Mouse (Mus musculus): Measurements from ENCODE around the gene Pgpep1.

The Pgpep1 gene

GRCm38 (mm10) chr8:70660273-70660725, at the start of gene Pgpep1:
TSS of gene Pgpep1 (minus strand) at chr8:70660388.
- DNase-seq (ENCODE audit: low read depth), result no peak

GRCm38 (mm10) chr8:70709794-70710193, 49.6 kb upstream of the Pgpep1 start:
- no peak for DNase-seq (ENCODE audit: low read depth)

- no peak for DNase-seq (ENCODE audit: low read depth)
These were observed 48.1 kb upstream of the Pgpep1 start for GRCm38 (mm10) chr8:70708281-70708680.

- no peak for DNase-seq (ENCODE audit: low read depth)
These were observed 43.1 kb upstream of the Pgpep1 start, which contains the start of gene Iqcn for GRCm38 (mm10) chr8:70703287-70703686. TSS of gene Iqcn (plus strand) at chr8:70703457.

- no peak for DNase-seq (ENCODE audit: low read depth)
These were observed 42.6 kb upstream of the Pgpep1 start for GRCm38 (mm10) chr8:70702842-70703182.

GRCm38 (mm10) chr8:70701982-70702841, 42.0 kb upstream of the Pgpep1 start:
- DNase-seq (ENCODE audit: low read depth), result no peak

GRCm38 (mm10) chr8:70701048-70701981, 41.1 kb upstream of the Pgpep1 start:
- no peak for DNase-seq (ENCODE audit: low read depth)

- DNase-seq (ENCODE audit: low read depth), result peak; percentile 85
These were observed 40.4 kb upstream of the Pgpep1 start for GRCm38 (mm10) chr8:70700555-70700922.

- DNase-seq (ENCODE audit: low read depth), result no peak
These were observed 39.8 kb upstream of the Pgpep1 start for GRCm38 (mm10) chr8:70699834-70700554.

- no peak for DNase-seq (ENCODE audit: low read depth)
These were observed 39.1 kb upstream of the Pgpep1 start for GRCm38 (mm10) chr8:70699116-70699833.

- peak; percentile 97 for DNase-seq (ENCODE audit: low read depth)
These were observed 38.3 kb upstream of the Pgpep1 start, which contains the start of gene Jund for GRCm38 (mm10) chr8:70698310-70699109. TSS of gene Jund (plus strand) at chr8:70698949.

GRCm38 (mm10) chr8:70697366-70698250, 37.4 kb upstream of the Pgpep1 start:
- DNase-seq (ENCODE audit: low read depth), result no peak

- DNase-seq (ENCODE audit: low read depth), result no peak
These were observed 36.8 kb upstream of the Pgpep1 start for GRCm38 (mm10) chr8:70696946-70697345.

- DNase-seq (ENCODE audit: low read depth), result no peak
These were observed 36.1 kb upstream of the Pgpep1 start for GRCm38 (mm10) chr8:70696019-70696885.

- DNase-seq (ENCODE audit: low read depth), result no peak
These were observed 35.3 kb upstream of the Pgpep1 start for GRCm38 (mm10) chr8:70695318-70696018.

- no peak for DNase-seq (ENCODE audit: low read depth)
These were observed 33.4 kb upstream of the Pgpep1 start for GRCm38 (mm10) chr8:70693636-70694035.

- DNase-seq (ENCODE audit: low read depth), result no peak
These were observed 31.6 kb upstream of the Pgpep1 start for GRCm38 (mm10) chr8:70691727-70692231.

GRCm38 (mm10) chr8:70691230-70691629, 31.0 kb upstream of the Pgpep1 start:
- DNase-seq (ENCODE audit: low read depth), result no peak
